Mouse (Mus musculus) liver, adult 2 months (tissue): Measurements from ENCODE around the gene Iqgap2. TPM values are rescaled to one million over a fixed set of nuclear protein-coding genes. Genes with fewer than 3 reads are reported as not detected.

Experiments used
- DNase-seq: peaks from one replicate; pipeline ENCODE4 v3.0.0-alpha.2; 2011; ENCODE audit warnings: low read depth, low spot score; ENCODE audit errors: extremely low read depth
- H3K27ac ChIP-seq: fragments of 200-500 bp; replicated peaks from 2 replicates; pipeline ENCODE4 v1.5.1; 2012; ENCODE audit warnings: low read depth, mild to moderate bottlenecking, control low read depth, inconsistent platforms, low read length; ENCODE audit not compliant: insufficient read depth
- H3K27me3 ChIP-seq: fragments of 200-500 bp; 2 replicates; pipeline ENCODE4 v1.6.1; 2012; ENCODE audit warnings: mild to moderate bottlenecking, moderate library complexity, low read length, inconsistent platforms; ENCODE audit not compliant: control insufficient read depth, insufficient read depth
- H3K36me3 ChIP-seq: fragments of 200-500 bp; 2 replicates; pipeline ENCODE4 v1.6.1; 2012; ENCODE audit warnings: low read length, inconsistent platforms; ENCODE audit not compliant: control insufficient read depth, insufficient read depth
- H3K4me1 ChIP-seq: fragments of 200-500 bp; 2 replicates; pipeline ENCODE4 v1.6.1; 2011; ENCODE audit warnings: low read length; ENCODE audit not compliant: control insufficient read depth, insufficient read depth
- H3K4me3 ChIP-seq: fragments of 200-500 bp; 2 replicates; pipeline ENCODE4 v1.5.1; 2011; ENCODE audit warnings: low read depth, mild to moderate bottlenecking, control low read depth, low read length, moderate library complexity; ENCODE audit not compliant: insufficient read depth
- H3K79me2 ChIP-seq: fragments of 200-500 bp; 2 replicates; pipeline ENCODE4 v1.6.1; 2012; ENCODE audit warnings: inconsistent platforms, mild to moderate bottlenecking, low read length, moderate library complexity; ENCODE audit not compliant: control insufficient read depth, insufficient read depth
- H3K9ac ChIP-seq: fragments of 200-500 bp; 2 replicates; pipeline ENCODE4 v1.6.1; 2012; ENCODE audit warnings: low read depth, mild to moderate bottlenecking, control low read depth, inconsistent platforms, low read length
- CTCF ChIP-seq: fragments of 200-500 bp; IDR thresholded peaks from 2 replicates; pipeline ENCODE4 v1.5.1; 2011; ENCODE audit warnings: low read depth, low read length, control low read depth
- POLR2A ChIP-seq: fragments of 200-500 bp; IDR thresholded peaks from 2 replicates; pipeline ENCODE4 v1.6.1; 2011; ENCODE audit warnings: low read length, control low read depth; ENCODE audit not compliant: insufficient read depth; ENCODE audit errors: extremely low read depth
- WGBS: fragments of 180-500 bp; shearing (Covaris S2); methylation state at CpG from one replicate; pipeline ENCODE4 v1.1.7; 2018; 5-methylcytosine and 5-hydroxymethylcytosine counted together
- polyA plus RNA-seq: library from polyadenylated mRNA; depleted of rRNA; stranded (reverse); fragments of >200 nt; gene quantifications from 2 replicates; pipeline ENCODE4 v1.2.3, GENCODE M21; 2012
- total RNA-seq: library from RNA; depleted of rRNA; stranded (reverse); fragments of >200 nt; gene quantifications from 2 replicates; pipeline ENCODE4 v1.2.3, GENCODE M21; 2014

Iqgap2 gene
- total and polyA plus RNA-seq, 2 experiments = 21.4 to 189 TPM

DNA sequence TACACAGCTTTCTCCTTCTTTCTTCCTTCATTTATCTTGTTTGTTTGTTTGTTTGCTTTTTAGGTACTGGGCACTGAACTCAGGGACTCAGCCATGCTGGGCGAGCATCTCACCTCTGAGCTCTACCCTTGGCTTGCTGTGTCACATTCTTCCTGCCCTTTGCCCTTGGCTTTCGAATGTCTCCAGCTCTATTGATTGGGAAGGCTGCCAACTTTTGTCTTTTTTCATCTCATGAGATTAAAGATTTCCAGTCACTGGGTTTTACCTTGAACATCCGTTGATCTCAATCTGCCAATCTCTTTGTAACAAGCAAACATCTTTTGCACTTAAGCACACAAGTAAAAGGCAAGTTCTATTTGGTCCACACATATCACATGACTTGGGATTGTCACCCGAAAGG is 32.5 kb downstream of the Iqgap2 start:
- H3K27me3 ChIP-seq = no peaks in the 10 kb centered on the region
- H3K9ac ChIP-seq = no peak overlapping the region
- TF ChIP-seq CTCF = no peak
- no peak for TF ChIP-seq POLR2A
- H3K79me2 ChIP-seq = peaks cover 26% of the 10 kb centered on the region
- peak; percentile 99 for DNase-seq
- H3K36me3 ChIP-seq = no peaks in the 10 kb centered on the region
- H3K27ac ChIP-seq = no peak overlapping the region
- H3K4me1 ChIP-seq = peaks cover 42% of the 10 kb centered on the region
- 16% methylated on average over 4 of the region's 4 CpGs for WGBS
- no peak overlapping the region for H3K4me3 ChIP-seq

- Histone ChIP-seq H3K4me1 (peaks cover 46% of the 10 kb centered on the region), H3K36me3 (no peaks in the 10 kb centered on the region), H3K79me2 (peaks cover 30% of the 10 kb centered on the region), H3K4me3 (no peak overlapping the region), H3K27ac (peak overlapping the region; percentile 84), H3K27me3 (no peaks in the 10 kb centered on the region), H3K9ac (0 out of 2 replicates have a peak overlapping the region, but pooled peaks have one; percentile 12)
- 40% methylated on average over 9 of the region's 9 CpGs for WGBS
- DNase-seq = peak; percentile 68
- TF ChIP-seq CTCF = no peak
- TF ChIP-seq POLR2A = no peak
Measured at GRCm38 (mm10) chr13:95858866-95859265, 32.9 kb downstream of the Iqgap2 start.

DNA sequence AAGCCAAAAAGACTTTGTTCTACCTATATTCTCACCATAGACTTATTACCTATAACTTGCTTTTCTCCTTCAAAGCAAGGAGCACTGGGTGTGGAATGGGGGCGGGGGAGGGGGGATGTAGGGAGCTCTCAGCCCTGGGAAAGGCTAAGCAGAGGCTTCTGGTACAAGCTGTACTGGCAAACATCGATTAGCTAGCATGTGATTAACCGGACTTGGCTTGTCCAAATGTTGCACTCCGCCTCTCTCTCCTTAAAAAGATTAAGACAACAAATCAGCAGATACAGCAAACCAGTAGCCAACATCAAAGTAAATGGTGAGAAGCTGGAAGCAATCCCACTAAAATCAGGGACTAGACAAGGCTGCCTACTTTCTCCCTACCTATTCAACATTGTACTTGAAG is 36.2 kb downstream of the Iqgap2 start:
- H3K9ac ChIP-seq = no peak overlapping the region
- 15% methylated on average over 4 of the region's 4 CpGs for WGBS
- H3K79me2 ChIP-seq = peaks cover 33% of the 10 kb centered on the region
- peaks cover 42% of the 10 kb centered on the region for H3K4me1 ChIP-seq
- TF ChIP-seq POLR2A = no peak
- no peak for TF ChIP-seq CTCF
- H3K27ac ChIP-seq = peak overlapping the region; percentile 77
- DNase-seq = peak; percentile 99
- no peaks in the 10 kb centered on the region for H3K36me3 ChIP-seq
- H3K4me3 ChIP-seq = no peak overlapping the region
- H3K27me3 ChIP-seq = no peaks in the 10 kb centered on the region

GRCm38 (mm10) chr13:95851611-95852010 is 40.1 kb downstream of the Iqgap2 start:
- TF ChIP-seq POLR2A (no peak), CTCF (no peak)
- peak overlapping the region; percentile 82 for H3K27ac ChIP-seq
- 42% methylated on average over 4 of the region's 4 CpGs for WGBS
- no peak overlapping the region for H3K4me3 ChIP-seq
- 0 out of 2 replicates have a peak overlapping the region, but pooled peaks have one; percentile 22 for H3K9ac ChIP-seq
- H3K79me2 ChIP-seq = peaks cover 40% of the 10 kb centered on the region
- peaks cover 40% of the 10 kb centered on the region for H3K4me1 ChIP-seq
- DNase-seq = peak; percentile 69
- H3K36me3 ChIP-seq = no peaks in the 10 kb centered on the region
- H3K27me3 ChIP-seq = no peaks in the 10 kb centered on the region

DNA sequence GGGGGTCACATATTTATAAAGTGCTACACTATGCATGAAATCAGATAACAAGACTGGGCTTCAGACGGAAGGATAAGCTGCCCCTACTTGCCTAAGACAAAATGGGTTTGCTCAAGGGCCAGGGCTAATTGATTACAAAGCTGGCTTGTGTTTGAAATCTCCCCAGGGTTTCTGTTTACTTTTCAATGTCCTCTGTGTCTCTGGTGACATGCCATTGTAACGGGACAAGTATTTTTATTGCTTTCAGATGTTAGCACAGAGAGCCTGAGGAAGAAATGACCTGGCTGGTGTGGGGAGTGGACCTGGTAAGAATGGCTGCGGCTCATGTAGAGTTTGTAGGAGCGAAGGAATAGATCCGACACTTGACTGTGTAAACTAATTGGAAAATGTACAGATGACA is 41.3 kb downstream of the Iqgap2 start:
- Histone ChIP-seq H3K27ac (peak overlapping the region; percentile 82), H3K27me3 (no peaks in the 10 kb centered on the region), H3K4me3 (no peak overlapping the region), H3K79me2 (peaks cover 45% of the 10 kb centered on the region), H3K4me1 (peaks cover 43% of the 10 kb centered on the region), H3K9ac (peak overlapping the region; percentile 31; the same call in 1 of the 2 replicates), H3K36me3 (no peaks in the 10 kb centered on the region)
- 25% methylated on average over 5 of the region's 5 CpGs for WGBS
- DNase-seq = peak; percentile 92
- TF ChIP-seq CTCF (no peak), POLR2A (no peak)

GRCm38 (mm10) chr13:95849501-95850007 is 42.2 kb downstream of the Iqgap2 start:
- TF ChIP-seq CTCF (no peak), POLR2A (no peak)
- no peak for DNase-seq
- no peak overlapping the region for H3K4me3 ChIP-seq
- H3K9ac ChIP-seq = no peak overlapping the region
- H3K36me3 ChIP-seq = no peaks in the 10 kb centered on the region
- no peak overlapping the region for H3K27ac ChIP-seq
- peaks cover 44% of the 10 kb centered on the region for H3K79me2 ChIP-seq
- no peaks in the 10 kb centered on the region for H3K27me3 ChIP-seq
- WGBS = 68% methylated on average over 7 of the region's 7 CpGs
- peaks cover 42% of the 10 kb centered on the region for H3K4me1 ChIP-seq
